Mouse (Mus musculus) CH12.LX (cell line): ENCODE results near the gene Setdb2. TPM values are rescaled to one million over a fixed set of nuclear protein-coding genes. Genes with fewer than 3 reads are reported as not detected.

Source experiments
- DNase-seq: peaks from one replicate; pipeline ENCODE4 v3.0.0-alpha.2; 2013; ENCODE audit errors: extremely low read depth
- H3K27ac ChIP-seq: 2 replicates; pipeline ENCODE4 v1.5.1; 2012; ENCODE audit warnings: low read depth, mild to moderate bottlenecking, control low read depth, moderate library complexity; ENCODE audit not compliant: insufficient read depth
- H3K27me3 ChIP-seq: replicated peaks from 2 replicates; pipeline ENCODE3; 2012; ENCODE audit warnings: inconsistent platforms
- H3K36me3 ChIP-seq, 2 experiments: replicated peaks in 1 of 2; 2 replicates each; pipeline versions ENCODE3 to v1.6.1; 2012; ENCODE audit warnings: inconsistent platforms in 1 of 2, low read length in 1 of 2, mild to moderate bottlenecking in 1 of 2, mixed read lengths in 1 of 2, moderate library complexity in 1 of 2; ENCODE audit not compliant: control insufficient read depth in 1 of 2, insufficient read depth in 1 of 2
- H3K4me1 ChIP-seq, 2 experiments: 2 replicates each; pipeline ENCODE4 v1.6.1; 2012; ENCODE audit warnings: inconsistent platforms in 1 of 2, moderate library complexity in 1 of 2; ENCODE audit not compliant: insufficient read depth in 2 of 2, control insufficient read depth in 1 of 2
- H3K4me2 ChIP-seq: 2 replicates; pipeline ENCODE4 v1.6.1; 2012; ENCODE audit warnings: low read depth, mild to moderate bottlenecking, control low read depth; ENCODE audit not compliant: poor library complexity, insufficient read depth, severe bottlenecking
- H3K4me3 ChIP-seq, 3 experiments: fragments of 150-350 bp in 1 of 3; sonication (generic) in 1 of 3; replicated peaks in 1 of 3; 2 replicates each; pipeline versions ENCODE3 to v1.5.1; 2011 to 2012; ENCODE audit warnings: low read depth in 2 of 3, low read length in 2 of 3, mild to moderate bottlenecking in 2 of 3, moderate library complexity in 2 of 3, control low read depth in 1 of 3, improper control_type of control experiment in 1 of 3, inconsistent platforms in 1 of 3, mixed read lengths in 1 of 3; ENCODE audit not compliant: poor library complexity in 1 of 3
- H3K79me2 ChIP-seq: replicated peaks from 2 replicates; pipeline ENCODE4 v1.6.1; 2012; ENCODE audit warnings: mild to moderate bottlenecking, moderate library complexity; ENCODE audit not compliant: control insufficient read depth, poor library complexity, insufficient read depth, severe bottlenecking; ENCODE audit errors: extremely low read depth
- H3K9ac ChIP-seq: 2 replicates; pipeline ENCODE4 v1.6.1; 2012; ENCODE audit warnings: low read depth, mild to moderate bottlenecking, control low read depth, moderate library complexity; ENCODE audit not compliant: insufficient read depth
- H3K9me3 ChIP-seq: replicated peaks from 2 replicates; pipeline ENCODE3; 2012; ENCODE audit warnings: low read length, inconsistent platforms, mixed read lengths
- CTCF ChIP-seq, 2 experiments: IDR thresholded peaks in 1 of 2; conservative IDR thresholded peaks in 1 of 2; 2 replicates each; pipeline ENCODE4 v1.5.1; 2011 to 2012; ENCODE audit warnings: low read depth in 2 of 2, low read length in 2 of 2, improper control_type of control experiment in 1 of 2, inconsistent platforms in 1 of 2, mild to moderate bottlenecking in 1 of 2, moderate library complexity in 1 of 2
- E2F4 ChIP-seq: IDR thresholded peaks from 2 replicates; pipeline ENCODE4 v1.6.1; 2011; ENCODE audit warnings: low read depth, low read length, improper control_type of control experiment; ENCODE audit not compliant: insufficient replicate concordance
- ELF1 ChIP-seq: IDR thresholded peaks from 2 replicates; pipeline ENCODE4 v1.6.1; 2014; ENCODE audit warnings: low read depth, mild to moderate bottlenecking, inconsistent platforms, low read length, improper control_type of control experiment
- EP300 ChIP-seq: IDR thresholded peaks from 2 replicates; pipeline ENCODE4 v1.6.1; 2011; ENCODE audit warnings: low read length, improper control_type of control experiment
- ETS1 ChIP-seq: conservative IDR thresholded peaks from 2 replicates; pipeline ENCODE4 v1.6.1; 2012; ENCODE audit warnings: low read depth, mild to moderate bottlenecking, inconsistent platforms, low read length, improper control_type of control experiment, moderate library complexity
- GABPA ChIP-seq: IDR thresholded peaks from 2 replicates; pipeline ENCODE4 v1.6.1; 2012; ENCODE audit warnings: low read depth, low read length, improper control_type of control experiment, inconsistent platforms; ENCODE audit not compliant: insufficient replicate concordance
- IRF4 ChIP-seq: IDR thresholded peaks from 2 replicates; pipeline ENCODE4 v1.6.1; 2014; ENCODE audit warnings: low read depth, mild to moderate bottlenecking, inconsistent platforms, low read length, improper control_type of control experiment
- JUN ChIP-seq: IDR thresholded peaks from 2 replicates; pipeline ENCODE4 v1.6.1; 2011; ENCODE audit warnings: low read depth, mild to moderate bottlenecking, low read length, improper control_type of control experiment, moderate library complexity; ENCODE audit not compliant: insufficient read depth
- JUND ChIP-seq: conservative IDR thresholded peaks from 2 replicates; pipeline ENCODE4 v1.6.1; 2011; ENCODE audit warnings: low read depth, low read length, improper control_type of control experiment
- MAX ChIP-seq: IDR thresholded peaks from 2 replicates; pipeline ENCODE4 v1.6.1; 2011; ENCODE audit warnings: low read length, improper control_type of control experiment
- MAZ ChIP-seq: IDR thresholded peaks from 2 replicates; pipeline ENCODE4 v1.6.1; 2012; ENCODE audit warnings: low read depth, mild to moderate bottlenecking, inconsistent platforms, low read length, improper control_type of control experiment, moderate library complexity
- MXI1 ChIP-seq: IDR thresholded peaks from 2 replicates; pipeline ENCODE4 v1.6.1; 2011; ENCODE audit warnings: mild to moderate bottlenecking, low read depth, low read length, improper control_type of control experiment
- NELFE ChIP-seq: IDR thresholded peaks from 2 replicates; pipeline ENCODE4 v1.6.1; 2011; ENCODE audit warnings: low read depth, low read length, improper control_type of control experiment
- NRF1 ChIP-seq: IDR thresholded peaks from 2 replicates; pipeline ENCODE4 v1.6.1; 2014; ENCODE audit warnings: low read depth, mild to moderate bottlenecking, inconsistent platforms, low read length, improper control_type of control experiment, moderate library complexity
- PAX5 ChIP-seq: IDR thresholded peaks from 2 replicates; pipeline ENCODE4 v1.6.1; 2012; ENCODE audit warnings: low read length, inconsistent platforms, mixed read lengths
- POLR2AphosphoS2 ChIP-seq: IDR thresholded peaks from 2 replicates; pipeline ENCODE4 v1.6.1; 2011; ENCODE audit warnings: low read depth, low read length, improper control_type of control experiment
- RAD21 ChIP-seq: IDR thresholded peaks from 2 replicates; pipeline ENCODE4 v1.6.1; 2011; ENCODE audit warnings: low read depth, mild to moderate bottlenecking, low read length, improper control_type of control experiment, moderate library complexity
- RCOR1 ChIP-seq: conservative IDR thresholded peaks from 2 replicates; pipeline ENCODE4 v1.6.1; 2012; ENCODE audit warnings: low read depth, mild to moderate bottlenecking, inconsistent platforms, low read length, improper control_type of control experiment
- TCF12 ChIP-seq: IDR thresholded peaks from 2 replicates; pipeline ENCODE4 v1.6.1; 2014; ENCODE audit warnings: low read depth, mild to moderate bottlenecking, inconsistent platforms, low read length, improper control_type of control experiment
- UBTF ChIP-seq: IDR thresholded peaks from 2 replicates; pipeline ENCODE4 v1.6.1; 2012; ENCODE audit warnings: low read depth, mild to moderate bottlenecking, inconsistent platforms, low read length, improper control_type of control experiment, moderate library complexity
- USF1 ChIP-seq: IDR thresholded peaks from 2 replicates; pipeline ENCODE4 v1.6.1; 2014; ENCODE audit warnings: low read depth, mild to moderate bottlenecking, inconsistent platforms, low read length, improper control_type of control experiment
- ZC3H11A ChIP-seq: IDR thresholded peaks from 2 replicates; pipeline ENCODE4 v1.6.1; 2012; ENCODE audit warnings: low read depth, mild to moderate bottlenecking, inconsistent platforms, low read length, improper control_type of control experiment
- ZKSCAN1 ChIP-seq: IDR thresholded peaks from 2 replicates; pipeline ENCODE4 v1.6.1; 2012; ENCODE audit warnings: low read depth, inconsistent platforms, low read length, improper control_type of control experiment, borderline replicate concordance
- ZMIZ1 ChIP-seq: IDR thresholded peaks from 2 replicates; pipeline ENCODE4 v1.6.1; 2012; ENCODE audit warnings: low read depth, mild to moderate bottlenecking, inconsistent platforms, low read length, improper control_type of control experiment
- dilution Hi-C: fragments of 300-500 bp; cut with MboI; formaldehyde crosslinking; loops from 2 replicates; pipeline ENCODE4 v1.14.3; 2020; ENCODE audit warnings: low sequenced_read_pairs; ENCODE audit not compliant: extremely low pct_unique_long_range_greater_than_20kb, extremely low pct_ligation_motif_present
- in situ Hi-C: fragments of 300-500 bp; cut with MboI; formaldehyde crosslinking; loops from 3 replicates; pipeline ENCODE4 v1.14.3; 2019; ENCODE audit warnings: low sequenced_read_pairs, low pct_ligation_motif_present, low pct_unique_long_range_greater_than_20kb, mixed read lengths
- polyA plus RNA-seq: library from polyadenylated mRNA; unstranded; fragments of >175 nt; gene quantifications from 2 replicates; pipeline ENCODE4 v1.2.1, GENCODE M21; 2012; ENCODE audit warnings: low read depth; ENCODE audit not compliant: insufficient read length
- total RNA-seq, 2 experiments: library from RNA; depleted of rRNA; stranded (reverse); fragments of 300-350 nt in 1 of 2; fragments of >200 nt in 1 of 2; gene quantifications; 2 replicates each; pipeline ENCODE4 v1.2.3; 2012 to 2014

Setdb2 gene
- total and polyA plus RNA-seq, 3 experiments: 13.3 to 37.3 (median 14.7) TPM

- no peak for DNase-seq
- dilution Hi-C loops: no loop called here
- TF ChIP-seq E2F4 (no peak), CTCF (conservative IDR thresholded peaks at IDR 0.05 in 1 of 2, IDR thresholded peaks at IDR 0.05 in 1 of 2; ENCODE audit: low read depth in 2 of 2, low read length in 2 of 2) (no peak), ZKSCAN1 (no peak), MAZ (no peak), JUN (no peak), EP300 (no peak), ELF1 (no peak), USF1 (no peak), ETS1 (no peak), UBTF (no peak), ZC3H11A (no peak), RAD21 (no peak), POLR2AphosphoS2 (no peak), GABPA (no peak), MXI1 (no peak)
- TF ChIP-seq, all 38 proteins: peak for 0
- no peaks in the 10 kb centered on the region for H3K79me2 ChIP-seq
- H3K4me1 ChIP-seq: peaks cover 0 to 17% of the 10 kb centered on the region in 2 experiments; a peak in 2 of 4 replicates
- H3K27ac ChIP-seq: no peak overlapping the region
- H3K36me3 ChIP-seq: peaks cover 8 to 47% of the 10 kb centered on the region in 2 experiments
- no peak overlapping the region for H3K9ac ChIP-seq
- H3K4me2 ChIP-seq: no peak overlapping the region
- H3K4me3 ChIP-seq: no peak overlapping the region
- in situ Hi-C loops: loop anchor here (10.0 kb wide), 2 partner anchors 88 to 138 kb away; no protein-coding TSS in a partner anchor
- H3K9me3 ChIP-seq: no peaks in the 10 kb centered on the region
- no peaks in the 10 kb centered on the region for H3K27me3 ChIP-seq
Measured at GRCm38 (mm10) chr14:59466503-59466902, 25.8 kb upstream of the Setdb2 start.

GRCm38 (mm10) chr14:59447981-59448380 lies 7.3 kb upstream of the Setdb2 start:
- Histone ChIP-seq H3K9ac (no peak overlapping the region), H3K4me3 (no peak overlapping the region), H3K9me3 (peaks cover 3% of the 10 kb centered on the region), H3K79me2 (peaks cover 10% of the 10 kb centered on the region; the same call in 1 of the 2 replicates), H3K36me3 (peaks cover 3 to 18% of the 10 kb centered on the region in 2 experiments), H3K4me1 (peaks cover 0 to under 1% of the 10 kb centered on the region in 2 experiments; a peak in 1 of 4 replicates), H3K4me2 (no peak overlapping the region), H3K27me3 (no peaks in the 10 kb centered on the region), H3K27ac (no peak overlapping the region)
- TF ChIP-seq ETS1 (no peak), NRF1 (no peak), MAZ (no peak), POLR2AphosphoS2 (no peak), JUND (no peak), E2F4 (no peak), PAX5 (no peak), IRF4 (no peak), ZMIZ1 (no peak), RCOR1 (no peak), NELFE (no peak), EP300 (no peak), ELF1 (no peak), MAX (no peak), TCF12 (no peak)
- dilution Hi-C loops (no loop called here), in situ Hi-C loops (no loop called here)
- no peak for DNase-seq
